Mouse (Mus musculus) neural tube, embryonic 11.5 days (tissue): Measurements from ENCODE around the gene Olfr1364. TPM values are rescaled to one million over a fixed set of nuclear protein-coding genes. Genes with fewer than 3 reads are reported as not detected.

Experiments
- polyA plus RNA-seq: library from polyadenylated mRNA; unstranded; fragments of >200 nt; fragmentation: Nextera tagmentation; extraction: Ambion mirVana; gene quantifications from 2 replicates; pipeline ENCODE4 v1.2.1, GENCODE M21; 2014

Olfr1364 gene
- polyA plus RNA-seq, 1 experiment from 2014 or later, result not detected

Other genes starting within 250 kb of the Olfr1364 start
- gene Olfr1367, start 234.8 kb downstream of the Olfr1364 start, polyA plus RNA-seq, result not detected in 2 replicates
- gene Zscan12, start 218.9 kb downstream of the Olfr1364 start, polyA plus RNA-seq, result 14.8 and 19.6 TPM in 2 replicates
- 79.8 and 84.7 TPM in 2 replicates for gene Zkscan3, start 179.0 kb downstream of the Olfr1364 start, polyA plus RNA-seq
- gene Pgbd1, start 140.7 kb downstream of the Olfr1364 start, polyA plus RNA-seq, result 4.1 and 4.9 TPM in 2 replicates
- gene Zscan26, start 128.0 kb downstream of the Olfr1364 start, polyA plus RNA-seq, result 14.9 and 17.5 TPM in 2 replicates
- gene Nkapl, start 113.2 kb downstream of the Olfr1364 start, polyA plus RNA-seq, result 2.5 and 3.2 TPM in 2 replicates
- gene Zkscan4, start 102.9 kb downstream of the Olfr1364 start, polyA plus RNA-seq, result 4.0 and 4.5 TPM in 2 replicates
- gene Gm10065, start 102.3 kb downstream of the Olfr1364 start, polyA plus RNA-seq, result 3.5 TPM in 1 of 2 replicates, not detected in the other
- 0.15 and 0.61 TPM in 2 replicates for gene AK157302, start 86.5 kb downstream of the Olfr1364 start, polyA plus RNA-seq
- gene Gm11273, start 80.3 kb downstream of the Olfr1364 start, polyA plus RNA-seq, result 3.5 and 6.3 TPM in 2 replicates
- gene Zkscan8, start 50.6 kb downstream of the Olfr1364 start, polyA plus RNA-seq, result 10.5 and 12.1 TPM in 2 replicates
- gene Olfr1366, start 39.0 kb downstream of the Olfr1364 start, polyA plus RNA-seq, result 0.12 and 0.23 TPM in 2 replicates
- gene Olfr1535, start 21.9 kb downstream of the Olfr1364 start, polyA plus RNA-seq, result 0.05 TPM in 1 of 2 replicates, not detected in the other
- gene Olfr1362, start 32.3 kb upstream of the Olfr1364 start, polyA plus RNA-seq, result not detected in 2 replicates
- not detected in 2 replicates for gene Olfr11, start 60.8 kb upstream of the Olfr1364 start, polyA plus RNA-seq
- gene Olfr1361, start 81.6 kb upstream of the Olfr1364 start, polyA plus RNA-seq, result 0.08 TPM in 1 of 2 replicates, not detected in the other
- not detected in 2 replicates for gene Olfr1360, start 95.6 kb upstream of the Olfr1364 start, polyA plus RNA-seq
- not detected in 2 replicates for gene Olfr1359, start 116.4 kb upstream of the Olfr1364 start, polyA plus RNA-seq
- 2.1 and 2.3 TPM in 2 replicates for gene Hist1h2bl, start 134.4 kb upstream of the Olfr1364 start, polyA plus RNA-seq
- gene Hist1h2ai, start 134.7 kb upstream of the Olfr1364 start, polyA plus RNA-seq, result 13.2 and 19.5 TPM in 2 replicates
- gene Hist1h3h, start 135.9 kb upstream of the Olfr1364 start, polyA plus RNA-seq, result 5.6 and 23.9 TPM in 2 replicates
- 4.3 and 4.6 TPM in 2 replicates for gene Hist1h2bm, start 140.3 kb upstream of the Olfr1364 start, polyA plus RNA-seq
- 1.1 and 1.4 TPM in 2 replicates for gene Hist1h4j, start 153.3 kb upstream of the Olfr1364 start, polyA plus RNA-seq
- 1.8 and 2.3 TPM in 2 replicates for gene Hist1h4k, start 168.7 kb upstream of the Olfr1364 start, polyA plus RNA-seq
- 8.1 and 9.3 TPM in 2 replicates for gene Hist1h2ak, start 172.1 kb upstream of the Olfr1364 start, polyA plus RNA-seq
- 2.1 and 3.2 TPM in 2 replicates for gene Hist1h2bn, start 172.4 kb upstream of the Olfr1364 start, polyA plus RNA-seq
- 15.4 and 16.9 TPM in 2 replicates for gene Hist1h1b, start 198.9 kb upstream of the Olfr1364 start, polyA plus RNA-seq
- 228 and 229 TPM in 2 replicates for gene Hist1h3i, start 201.6 kb upstream of the Olfr1364 start, polyA plus RNA-seq
- gene Hist1h2an, start 205.5 kb upstream of the Olfr1364 start, polyA plus RNA-seq, result 11.7 and 14.0 TPM in 2 replicates
- gene Hist1h2bp, start 205.7 kb upstream of the Olfr1364 start, polyA plus RNA-seq, result 2.2 and 2.6 TPM in 2 replicates
- 20.3 and 20.8 TPM in 2 replicates for gene Hist1h2bq, start 228.4 kb upstream of the Olfr1364 start, polyA plus RNA-seq
- gene Hist1h2ao, start 228.7 kb upstream of the Olfr1364 start, polyA plus RNA-seq, result not detected in 2 replicates
- gene Hist1h4m, start 230.0 kb upstream of the Olfr1364 start, polyA plus RNA-seq, result not detected in 2 replicates